Mouse (Mus musculus) neutrophil, adult 5-6 weeks (primary cell): ENCODE measurements around the gene Olfr1509. TPM values are rescaled to one million over a fixed set of nuclear protein-coding genes. Genes with fewer than 3 reads are reported as not detected.
"Not testable (repeated sequence)": the region's sequence is repeated elsewhere in the genome, so short reads cannot be mapped to it uniquely, and the experiment has no call there.

Experiments
- ATAC-seq: fragments of 151-379, 151-347 bp; 2 replicates; pipeline ENCODE4 v1.8.0; 2017; ENCODE audit warnings: mild to moderate bottlenecking, moderate TSS enrichment; ENCODE audit not compliant: insufficient number of reproducible peaks, poor library complexity, low FRiP score, severe bottlenecking; ENCODE audit errors: extremely low read depth
- total RNA-seq: library from RNA; stranded (forward); fragments of 200-1000 nt; gene quantifications from 2 replicates; pipeline ENCODE4 v1.2.3, GENCODE M21; 2017

Olfr1509 gene
- total RNA-seq, result not detected in 2 replicates

DNA sequence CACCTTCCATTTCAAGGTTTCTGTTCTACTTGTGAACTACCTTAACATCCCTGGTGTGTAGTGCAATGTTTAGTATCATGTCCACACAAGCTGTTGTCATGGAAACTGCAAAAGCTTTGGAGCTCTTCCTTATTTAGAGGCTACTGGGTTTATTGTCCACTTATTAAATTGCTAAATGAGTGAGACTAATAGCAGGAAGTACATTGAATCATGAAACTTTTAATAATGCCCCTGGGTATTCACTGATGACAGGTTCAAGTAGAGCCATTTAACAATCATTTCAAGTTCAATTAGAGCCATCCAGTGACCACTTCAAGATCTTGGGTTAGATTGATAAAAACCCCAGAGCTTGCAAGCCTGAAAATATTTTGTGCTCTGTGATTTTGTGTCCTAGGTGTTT lies at the start of gene Olfr1509:
TSS of gene Olfr1509 (plus strand) at position 301 of the 400 bp plus-strand sequence.
- no peak for ATAC-seq

DNA sequence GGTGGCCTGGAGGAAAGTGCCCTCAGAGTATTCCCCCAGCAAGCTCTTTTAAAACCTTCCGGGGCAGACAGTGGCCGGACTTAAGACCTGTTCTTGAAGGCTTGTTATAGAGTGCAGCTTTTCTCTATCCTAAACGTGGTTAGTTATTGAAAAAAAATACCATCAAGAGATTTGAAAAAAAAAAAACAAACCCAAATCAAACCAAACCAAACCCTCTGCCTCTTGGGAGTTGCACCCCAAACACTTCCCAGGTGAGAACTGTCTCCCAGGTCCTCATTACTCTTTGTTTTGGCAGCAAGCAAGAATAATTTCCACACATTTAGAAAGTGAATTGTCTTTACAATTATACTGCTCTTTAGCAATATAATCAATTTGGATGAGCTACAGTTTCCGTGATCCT lies 45.5 kb upstream of the Olfr1509 start, which contains the start of gene Olfr1511:
TSS of gene Olfr1511 (minus strand) at position 101 of the 400 bp plus-strand sequence.
- no peak for ATAC-seq

DNA sequence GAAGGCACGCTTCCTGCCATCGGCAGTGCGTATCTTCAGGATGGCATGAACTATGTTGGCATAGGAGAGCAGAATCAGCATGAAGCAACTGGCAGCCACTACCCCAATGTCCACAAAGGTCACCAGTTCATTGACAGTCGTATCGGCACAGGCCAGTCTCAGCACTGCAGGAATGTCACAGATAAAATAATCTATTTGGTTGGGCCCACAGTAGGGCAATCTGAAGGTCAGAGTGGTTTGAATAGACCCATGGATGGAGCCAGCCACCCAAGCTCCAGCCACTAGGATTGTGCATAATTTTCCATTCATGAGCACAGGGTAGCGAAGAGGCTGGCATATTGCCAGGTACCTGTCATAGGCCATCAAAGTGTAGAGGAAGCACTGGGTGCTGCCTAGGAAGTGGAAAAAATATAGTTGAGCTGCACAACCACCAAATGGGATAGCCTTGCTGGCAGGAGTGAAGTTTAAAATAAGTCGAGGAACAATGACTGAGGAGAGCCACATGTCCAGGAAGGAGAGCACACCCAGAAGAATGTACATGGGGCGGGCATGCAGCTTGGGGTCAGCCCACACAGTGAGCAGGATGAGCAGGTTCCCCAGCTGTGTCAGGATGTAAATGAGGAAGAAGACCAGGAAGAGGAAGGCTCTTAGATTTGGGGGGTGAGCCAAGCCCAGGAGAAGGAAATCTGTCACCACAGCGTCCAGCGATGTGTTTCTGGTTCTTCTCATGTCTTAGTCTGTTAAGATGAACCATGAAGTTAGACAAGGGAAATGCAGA lies 32.5 kb upstream of the Olfr1509 start:
- ATAC-seq, result not testable (repeated sequence)

DNA sequence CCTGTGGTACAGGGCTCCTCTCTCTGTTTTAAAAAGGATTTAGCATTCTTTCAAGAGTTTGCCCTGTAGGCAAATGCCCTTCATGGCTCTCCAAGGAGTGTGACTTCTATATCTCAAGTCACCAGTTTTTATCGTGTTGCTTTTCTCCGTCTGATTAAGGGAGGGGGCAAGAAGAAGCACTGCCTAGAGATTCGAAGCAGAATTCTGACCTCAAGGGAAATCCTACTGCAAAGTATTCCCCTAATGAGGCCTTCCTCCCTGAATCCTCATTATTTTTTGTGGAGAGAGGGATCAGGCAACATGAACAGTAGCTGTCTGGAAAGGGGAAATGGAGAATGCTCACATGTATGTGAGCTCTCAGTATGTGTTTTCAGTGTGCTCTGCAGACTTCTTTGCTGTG lies 28.5 kb upstream of the Olfr1509 start, which contains the start of gene Olfr1510:
TSS of gene Olfr1510 (minus strand) at position 101 of the 400 bp plus-strand sequence.
- no peak for ATAC-seq

DNA sequence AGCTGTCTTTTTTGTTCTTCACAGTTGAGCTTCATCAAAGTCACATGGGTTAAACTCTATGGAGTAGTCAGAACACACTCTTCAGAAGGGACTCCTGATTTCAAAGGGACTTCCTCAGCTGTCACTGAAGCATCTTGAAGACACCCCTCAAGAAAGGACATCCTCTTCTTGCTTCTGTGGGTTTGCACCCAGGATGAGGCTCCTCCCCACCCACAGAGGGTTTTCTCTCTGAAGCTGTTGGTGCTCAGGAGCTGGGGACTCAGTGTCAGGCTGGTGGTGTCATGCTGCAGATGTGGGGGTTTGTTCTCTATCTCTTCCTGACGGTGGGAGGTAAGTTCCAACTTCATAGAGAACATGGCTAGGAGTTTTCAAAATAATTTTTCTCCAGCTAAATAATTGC lies 15.1 kb upstream of the Olfr1509 start:
- no peak for ATAC-seq

DNA sequence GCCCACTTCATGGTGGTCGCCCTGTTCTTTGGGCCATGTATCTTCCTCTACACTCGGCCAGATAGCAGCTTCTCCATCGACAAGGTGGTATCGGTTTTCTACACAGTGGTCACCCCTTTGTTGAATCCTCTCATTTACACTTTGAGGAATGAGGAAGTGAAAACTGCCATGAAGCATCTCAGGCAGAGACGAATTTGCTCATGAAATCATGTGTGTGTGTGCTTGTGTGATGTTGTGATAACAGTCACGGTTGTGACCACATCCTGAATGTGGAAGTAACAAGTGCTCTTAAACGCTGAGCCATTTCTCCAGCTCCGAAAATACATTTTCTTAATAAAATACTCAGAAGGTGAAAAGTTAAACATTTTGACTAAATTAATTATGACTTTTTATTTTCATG lies 8.3 kb downstream of the Olfr1509 start:
- ATAC-seq, result peak; percentile 70; the same call in 1 of the 2 replicates

DNA sequence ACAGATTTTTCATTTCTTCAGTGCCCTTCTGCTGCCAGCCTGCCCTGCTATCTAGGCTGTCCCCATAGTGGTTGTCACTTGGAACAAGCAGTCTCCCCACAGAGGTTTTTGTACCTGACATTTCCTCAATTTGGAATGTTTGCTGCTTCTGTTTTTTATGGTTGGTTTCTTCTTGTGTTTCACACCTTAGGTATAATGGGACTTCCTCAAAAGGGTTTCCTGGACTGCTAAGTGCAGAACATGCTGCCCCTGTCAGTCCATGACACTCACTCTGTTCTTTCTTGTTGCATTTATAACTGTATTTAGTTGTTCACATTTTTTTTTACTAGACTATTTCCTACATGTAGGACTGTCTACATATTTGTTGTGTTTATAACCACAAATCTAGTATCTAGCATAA lies 19.1 kb downstream of the Olfr1509 start:
- ATAC-seq, result no peak

DNA sequence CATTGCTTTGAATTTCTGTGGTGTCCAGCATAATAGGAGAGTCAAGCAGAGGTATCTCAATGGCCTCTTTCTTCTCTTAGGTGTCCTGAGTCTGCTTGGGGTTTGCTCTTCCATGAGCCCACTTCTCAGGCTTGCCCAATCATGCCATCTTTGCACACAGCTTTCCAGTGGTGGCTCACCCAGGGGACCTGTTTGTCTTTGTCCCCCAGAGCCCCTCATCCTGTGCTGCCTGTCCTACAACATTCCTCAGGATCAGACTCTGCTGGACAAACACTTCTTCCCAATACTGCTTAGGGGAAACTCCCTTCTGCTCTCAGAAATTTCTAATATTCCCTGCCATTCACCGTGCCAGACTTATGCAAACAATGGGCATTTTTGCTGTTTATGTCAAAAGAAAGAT lies 22.9 kb downstream of the Olfr1509 start:
- no peak for ATAC-seq

DNA sequence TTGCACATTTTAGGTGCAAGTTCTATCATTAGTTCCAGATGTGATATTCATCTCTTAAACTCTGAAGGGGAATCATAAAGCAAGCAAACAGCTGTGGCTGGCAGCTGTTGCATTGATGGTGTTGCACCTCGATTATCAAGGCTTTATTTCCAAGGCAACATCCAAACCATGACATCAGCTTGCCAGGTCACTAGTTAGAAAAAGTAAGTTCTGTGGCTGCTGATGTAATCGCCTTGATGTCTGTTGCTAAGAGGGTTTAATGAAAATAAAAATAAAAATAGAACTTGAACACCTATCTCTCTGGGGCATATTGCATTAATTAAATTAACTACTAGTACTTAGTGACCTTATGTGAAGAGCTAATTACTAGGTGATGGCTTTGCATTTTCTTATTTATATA lies 24.6 kb downstream of the Olfr1509 start, which contains the start of gene Olfr1508:
TSS of gene Olfr1508 (minus strand) at position 101 of the 400 bp plus-strand sequence.
- ATAC-seq, result no peak

DNA sequence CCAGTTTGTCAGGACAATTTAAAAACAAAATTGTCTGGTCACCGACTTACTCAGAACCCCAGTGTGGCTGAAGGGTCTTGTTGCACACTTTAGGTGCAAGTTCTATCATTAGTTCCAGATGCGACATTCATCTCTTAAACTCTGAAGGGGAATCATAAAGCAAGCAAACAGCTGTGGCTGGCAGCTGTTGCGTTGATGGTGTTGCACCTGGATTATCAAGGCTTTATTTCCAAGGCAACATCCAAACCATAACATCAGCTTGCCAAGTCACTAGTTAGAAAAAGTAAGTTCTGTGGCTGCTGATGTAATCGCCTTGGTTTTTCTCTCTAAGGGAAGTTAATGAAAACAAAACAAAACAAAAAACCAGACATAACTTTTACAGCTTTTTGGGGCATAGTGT lies 52.7 kb downstream of the Olfr1509 start, which contains the start of gene Olfr1507:
TSS of gene Olfr1507 (minus strand) at position 234 of the 400 bp plus-strand sequence.
- no peak for ATAC-seq

Other genes starting within 250 kb of the Olfr1509 start
- 97.9 and 102 TPM in 2 replicates for gene Supt16, start 245.6 kb upstream of the Olfr1509 start, total RNA-seq
- gene Chd8, start 185.2 kb upstream of the Olfr1509 start, total RNA-seq, result 155 and 214 TPM in 2 replicates
- 55.7 and 61.0 TPM in 2 replicates for gene Tox4, start 163.8 kb upstream of the Olfr1509 start, total RNA-seq
- 12.2 and 16.8 TPM in 2 replicates for gene Rab2b, start 163.4 kb upstream of the Olfr1509 start, total RNA-seq
- gene Mettl3, start 137.9 kb upstream of the Olfr1509 start, total RNA-seq, result 88.0 and 97.4 TPM in 2 replicates
- 0.35 TPM in 1 of 2 replicates, not detected in the other for gene Sall2, start 114.2 kb upstream of the Olfr1509 start, total RNA-seq
- not detected in 2 replicates for gene Olfr1513, start 86.6 kb upstream of the Olfr1509 start, total RNA-seq
- not detected in 2 replicates for gene Olfr1512, start 63.8 kb upstream of the Olfr1509 start, total RNA-seq
- gene Olfr1511, start 45.6 kb upstream of the Olfr1509 start, total RNA-seq, result not detected in 2 replicates
- not detected in 2 replicates for gene Olfr1510, start 28.6 kb upstream of the Olfr1509 start, total RNA-seq
- gene Olfr1508, start 24.5 kb downstream of the Olfr1509 start, total RNA-seq, result 0.12 TPM in 1 of 2 replicates, not detected in the other
- gene Olfr1507, start 52.8 kb downstream of the Olfr1509 start, total RNA-seq, result not detected in 2 replicates